Mouse (Mus musculus): ENCODE results near the gene Sytl3. TPM values are rescaled to one million over a fixed set of nuclear protein-coding genes. Genes with fewer than 3 reads are reported as not detected.

Gene Sytl3
- total RNA-seq, 2 experiments from 2014 or later = 0.24 to 2.9 TPM

DNA sequence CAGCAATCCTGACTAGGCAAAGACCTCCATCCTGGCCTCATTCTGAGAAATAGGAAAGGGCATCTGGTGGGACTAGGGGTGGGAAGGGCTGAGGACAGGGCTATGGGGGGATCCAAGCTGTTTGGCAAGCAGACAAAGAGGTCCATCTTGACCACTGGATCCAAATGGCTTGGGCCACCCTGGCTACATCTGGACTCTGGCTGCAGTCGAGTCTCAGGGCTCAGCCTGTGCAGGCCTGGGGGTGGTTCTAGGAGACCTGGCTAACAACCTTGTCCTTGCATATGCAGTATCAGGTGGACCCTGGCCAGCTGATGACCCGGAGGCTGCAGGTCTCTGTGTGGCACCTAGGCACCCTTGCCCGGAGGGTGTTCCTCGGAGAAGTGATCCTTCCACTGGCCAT is 73.8 kb downstream of the Sytl3 start:
- intact Hi-C loops (cut with DNase I) = no loop called here
- peak in 1 of 2 experiments; percentile 1 for DNase-seq

- DNase-seq = peak in 1 of 2 experiments; percentile 1
- intact Hi-C loops (cut with DNase I) = no loop called here
Measured at GRCm38 (mm10) chr17:6733322-6733875, 74.5 kb downstream of the Sytl3 start.

- intact Hi-C loops (cut with DNase I) = no loop called here
- no peak for DNase-seq
Measured at GRCm38 (mm10) chr17:6734746-6735441, 76.0 kb downstream of the Sytl3 start.

- intact Hi-C loops (cut with DNase I) = no loop called here
- peak in 1 of 2 experiments; percentile 1 for DNase-seq
Measured at GRCm38 (mm10) chr17:6736306-6737272, 77.7 kb downstream of the Sytl3 start.

- DNase-seq = peak in 1 of 2 experiments; percentile 1
- intact Hi-C loops (cut with DNase I) = no loop called here
Measured at GRCm38 (mm10) chr17:6737273-6737997, 78.5 kb downstream of the Sytl3 start.

- intact Hi-C loops (cut with DNase I) = no loop called here
- DNase-seq = peak in 1 of 2 experiments; percentile 1
Measured at GRCm38 (mm10) chr17:6738836-6739235, 79.9 kb downstream of the Sytl3 start.

DNA sequence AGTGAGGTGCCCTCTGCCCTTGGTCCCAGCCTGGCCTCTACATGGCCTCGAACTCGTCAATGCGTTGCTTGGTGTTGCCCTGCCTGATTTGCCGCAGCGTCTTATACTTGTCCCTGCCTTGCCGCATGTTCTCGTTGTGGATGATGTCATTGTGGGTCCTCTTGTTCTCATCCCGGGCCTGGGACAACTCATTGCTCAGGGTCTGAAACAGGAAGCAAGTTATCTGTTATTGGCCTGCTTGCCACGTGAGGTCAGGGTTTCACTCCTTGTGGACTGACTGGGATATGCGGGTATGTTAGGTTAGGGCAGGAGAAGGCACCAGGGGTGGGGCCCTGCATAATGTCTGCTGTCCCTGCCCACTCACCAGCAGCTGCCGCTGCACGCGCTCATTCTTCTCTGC is 80.4 kb downstream of the Sytl3 start:
- intact Hi-C loops (cut with DNase I) = no loop called here
- DNase-seq = no peak

DNA sequence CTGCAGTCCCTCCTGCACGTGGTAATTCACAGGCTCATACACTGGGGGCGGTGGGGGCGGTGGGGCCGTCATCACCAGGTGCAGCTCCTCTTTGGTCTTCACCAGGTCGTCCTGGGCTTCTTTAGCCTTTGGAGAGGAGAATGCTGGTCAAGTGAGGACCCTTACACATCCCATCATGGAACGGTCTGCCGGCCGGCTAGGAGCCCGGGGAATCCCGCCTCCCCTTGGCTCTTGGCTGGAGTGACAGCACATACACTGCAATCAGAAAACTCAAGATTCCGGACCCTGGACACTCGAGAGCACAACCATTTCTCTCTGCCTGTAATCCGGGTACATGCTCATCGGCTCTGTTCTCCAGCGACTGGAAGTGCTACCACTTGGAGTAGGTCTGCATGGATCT is 80.9 kb downstream of the Sytl3 start:
- DNase-seq = no peak
- intact Hi-C loops (cut with DNase I) = no loop called here

GRCm38 (mm10) chr17:6740331-6741170 is 81.7 kb downstream of the Sytl3 start:
- intact Hi-C loops (cut with DNase I) = no loop called here
- DNase-seq = peak in 1 of 2 experiments; percentile 1

GRCm38 (mm10) chr17:6741271-6741670 is 82.4 kb downstream of the Sytl3 start:
- intact Hi-C loops (cut with DNase I) = no loop called here
- DNase-seq = peak in 1 of 2 experiments; percentile 2

GRCm38 (mm10) chr17:6742083-6743038 is 83.5 kb downstream of the Sytl3 start:
- DNase-seq = peak; percentile 71 to 74
- intact Hi-C loops (cut with DNase I) = loop anchor here (2.0 kb wide), 2 partner anchors 36 to 44 kb away; no protein-coding TSS in a partner anchor

- intact Hi-C loops (cut with DNase I) = loop anchor here (2.0 kb wide), 2 partner anchors 36 to 44 kb away; no protein-coding TSS in a partner anchor
- no peak for DNase-seq
Measured at GRCm38 (mm10) chr17:6743039-6743575, 84.2 kb downstream of the Sytl3 start.

DNA sequence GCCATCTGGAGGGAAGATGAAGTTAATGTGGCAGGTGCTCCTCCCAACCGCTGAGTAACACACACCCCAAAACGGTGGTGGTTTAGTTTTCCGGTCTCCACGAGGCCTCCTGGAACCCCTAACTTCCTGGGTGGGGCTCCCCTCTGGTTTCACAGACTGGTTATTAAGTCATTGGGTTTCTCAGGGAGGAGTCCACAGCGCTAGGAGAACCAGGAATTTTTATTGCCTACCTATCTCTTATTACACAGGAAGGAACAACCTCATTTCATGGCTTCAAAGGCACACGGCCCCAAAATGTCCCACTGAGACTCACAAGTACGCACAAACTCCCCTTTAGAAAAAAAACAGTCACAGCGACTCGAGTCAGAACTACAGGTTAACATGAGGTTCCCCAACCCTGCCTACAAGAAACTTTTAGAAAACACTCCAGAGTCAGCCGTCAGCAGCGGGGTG is 84.9 kb downstream of the Sytl3 start:
- intact Hi-C loops (cut with DNase I) = loop anchor here (2.0 kb wide), 2 partner anchors 35 to 45 kb away; no protein-coding TSS in a partner anchor
- no peak for DNase-seq

DNA sequence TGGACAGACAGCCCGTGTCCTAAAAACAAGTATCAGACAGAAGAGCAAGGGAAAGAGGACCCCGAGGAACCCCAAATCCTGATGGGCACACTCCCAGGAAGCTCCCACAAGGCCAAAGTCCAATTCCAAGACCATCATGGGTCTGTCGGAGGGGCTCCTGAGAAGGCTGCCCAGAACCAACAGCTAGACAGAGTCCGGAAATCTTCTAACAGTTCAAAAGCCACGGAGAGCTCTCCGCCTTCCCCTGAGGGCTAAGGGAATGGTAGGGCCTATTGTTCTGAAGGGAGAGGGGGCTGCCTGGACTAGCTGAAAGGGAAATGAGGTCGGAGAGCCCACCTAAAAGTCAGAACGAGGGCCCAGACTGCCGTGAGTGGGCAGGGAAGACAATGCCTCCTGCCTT is 85.5 kb downstream of the Sytl3 start:
- intact Hi-C loops (cut with DNase I) = no loop called here
- no peak for DNase-seq

GRCm38 (mm10) chr17:6744871-6745270 is 86.0 kb downstream of the Sytl3 start:
- no peak for DNase-seq
- intact Hi-C loops (cut with DNase I) = no loop called here

- intact Hi-C loops (cut with DNase I) = no loop called here
- no peak for DNase-seq
Measured at GRCm38 (mm10) chr17:6745503-6745902, 86.6 kb downstream of the Sytl3 start.

- DNase-seq = no peak
- intact Hi-C loops (cut with DNase I) = no loop called here
Measured at GRCm38 (mm10) chr17:6745975-6746374, 87.1 kb downstream of the Sytl3 start.

Data from heart, postnatal 14 days (tissue).